Mouse (Mus musculus): ENCODE results near the gene Ddx28.

DNA sequence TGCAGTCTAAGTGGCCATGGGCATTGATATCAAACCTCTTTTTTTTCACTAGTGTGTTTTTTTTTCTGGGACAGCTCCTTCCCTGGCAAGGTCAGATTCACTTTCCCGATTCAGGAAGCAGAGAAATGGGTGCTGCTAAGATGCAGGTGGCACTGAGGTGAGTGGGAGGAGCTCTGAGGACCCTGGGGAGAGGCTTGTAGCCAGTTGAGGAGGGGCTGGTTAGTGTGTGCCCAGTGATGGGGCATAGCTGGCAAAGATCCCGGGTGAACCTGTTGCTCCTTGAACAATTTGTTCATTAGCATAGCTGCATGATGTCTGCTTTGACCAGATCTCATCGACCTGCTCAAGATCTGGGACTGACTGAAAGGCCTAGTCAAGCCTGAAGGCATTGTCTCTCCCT, 43.4 kb upstream of the Ddx28 start:
- no peak for TF ChIP-seq MAX (IDR thresholded peaks at IDR 0.05)
- TF ChIP-seq CTCF (IDR thresholded peaks at IDR 0.05; ENCODE audit: control insufficient read depth, insufficient read depth, insufficient read length), result no peak

Measured in C2C12 (cell line).